Mouse (Mus musculus) myocyte (in vitro differentiated cells): ENCODE data around the gene Mical1.

Experiments
- E2F4 ChIP-seq: IDR thresholded peaks from one replicate; pipeline ENCODE4 v1.6.1; 2011; ENCODE audit warnings: mild to moderate bottlenecking, control low read depth, moderate library complexity; ENCODE audit not compliant: insufficient read depth
- MAX ChIP-seq: IDR thresholded peaks from one replicate; pipeline ENCODE4 v1.6.1; 2011; ENCODE audit warnings: low read depth, mild to moderate bottlenecking, control low read depth
- MYOD1 ChIP-seq, 3 experiments: IDR thresholded peaks; one replicate each; pipeline ENCODE4 v1.6.1; 2011; ENCODE audit warnings: control low read depth in 2 of 3, low read depth in 2 of 3, mild to moderate bottlenecking in 2 of 3, moderate library complexity in 1 of 3; ENCODE audit not compliant: insufficient read length in 2 of 3, control insufficient read depth in 1 of 3
- MYOG ChIP-seq, 3 experiments: IDR thresholded peaks; one replicate each; pipeline ENCODE4 v1.6.1; 2011; ENCODE audit warnings: control low read depth in 2 of 3, low read depth in 2 of 3, mild to moderate bottlenecking in 2 of 3; ENCODE audit not compliant: insufficient read length in 2 of 3, control insufficient read depth in 1 of 3, insufficient read depth in 1 of 3
- POLR2A ChIP-seq: IDR thresholded peaks from one replicate; pipeline ENCODE4 v1.6.1; 2011; ENCODE audit warnings: low read depth, mild to moderate bottlenecking, control low read depth, moderate library complexity; ENCODE audit not compliant: insufficient read length
- POLR2AphosphoS2 ChIP-seq: IDR thresholded peaks from one replicate; pipeline ENCODE4 v1.6.1; 2011; ENCODE audit warnings: low read depth, control low read depth; ENCODE audit not compliant: insufficient read length
- TCF12 ChIP-seq: IDR thresholded peaks from one replicate; pipeline ENCODE4 v1.6.1; 2011; ENCODE audit warnings: mild to moderate bottlenecking, control low read depth; ENCODE audit not compliant: poor library complexity, insufficient read depth, severe bottlenecking
- USF1 ChIP-seq: IDR thresholded peaks from one replicate; pipeline ENCODE4 v1.6.1; 2011; ENCODE audit warnings: low read depth, mild to moderate bottlenecking, control low read depth, moderate library complexity

DNA sequence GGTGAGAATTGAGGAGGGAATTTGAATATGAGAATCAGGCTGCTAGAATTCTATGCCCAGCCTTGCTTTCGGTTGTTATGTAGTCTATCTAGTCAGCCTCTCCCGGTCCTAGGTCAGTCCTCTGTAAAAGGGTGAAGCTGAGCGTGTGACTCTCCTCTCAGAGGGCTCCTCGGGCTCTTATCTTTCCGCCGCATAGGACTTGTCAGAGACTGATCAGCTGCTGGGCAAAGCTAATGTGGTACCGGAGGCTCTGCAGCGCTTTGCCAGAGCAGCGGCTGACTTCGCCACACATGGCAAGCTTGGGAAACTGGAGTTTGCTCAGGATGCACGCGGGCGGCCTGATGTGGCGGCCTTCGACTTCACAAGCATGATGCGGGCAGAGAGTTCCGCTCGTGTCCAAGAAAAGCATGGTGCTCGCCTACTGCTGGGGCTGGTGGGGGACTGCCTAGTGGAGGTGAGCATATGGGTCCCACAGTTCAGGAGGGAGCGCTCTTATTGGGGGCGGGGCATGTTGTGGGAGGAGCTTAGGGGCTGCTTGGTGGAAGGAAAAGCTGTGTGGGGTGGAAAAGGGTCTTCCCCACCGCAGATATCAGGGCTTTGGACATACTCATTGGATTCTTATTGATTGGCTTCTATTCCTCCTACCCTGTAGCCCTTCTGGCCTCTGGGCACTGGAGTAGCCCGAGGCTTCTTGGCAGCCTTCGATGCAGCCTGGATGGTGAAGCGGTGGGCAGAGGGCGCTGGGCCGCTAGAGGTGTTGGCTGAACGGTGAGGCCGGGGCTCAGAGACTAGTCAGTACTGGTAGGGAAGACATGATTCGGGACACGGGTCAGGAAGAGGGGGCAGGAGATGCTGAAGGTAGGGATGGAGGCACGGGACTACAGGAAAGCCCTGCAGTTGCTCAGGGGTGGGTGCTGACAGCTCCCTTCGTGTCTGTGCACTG, 5.1 kb downstream of the Mical1 start:
- TF ChIP-seq POLR2A (no peak), MAX (no peak), POLR2AphosphoS2 (no peak), E2F4 (no peak), MYOD1 (IDR thresholded peaks at IDR 0.05; ENCODE audit: control insufficient read depth in 1 of 3, insufficient read length in 2 of 3, low read depth in 2 of 3) (no peak), USF1 (no peak), TCF12 (no peak), MYOG (IDR thresholded peaks at IDR 0.05; ENCODE audit: control insufficient read depth in 1 of 3, insufficient read depth in 1 of 3, insufficient read length in 2 of 3, low read depth in 2 of 3) (no peak)
